Mouse (Mus musculus): ENCODE measurements around the gene Abhd5.
A peak's percentile ranks its signal among the peaks of the same experiment; 100 is the strongest.

The Abhd5 gene

GRCm38 (mm10) chr9:122347882-122348281, 3.5 kb upstream of the Abhd5 start:
- peak in 1 of 2 experiments; percentile 50 for DNase-seq (ENCODE audit: low spot score in 2 of 2)

DNA sequence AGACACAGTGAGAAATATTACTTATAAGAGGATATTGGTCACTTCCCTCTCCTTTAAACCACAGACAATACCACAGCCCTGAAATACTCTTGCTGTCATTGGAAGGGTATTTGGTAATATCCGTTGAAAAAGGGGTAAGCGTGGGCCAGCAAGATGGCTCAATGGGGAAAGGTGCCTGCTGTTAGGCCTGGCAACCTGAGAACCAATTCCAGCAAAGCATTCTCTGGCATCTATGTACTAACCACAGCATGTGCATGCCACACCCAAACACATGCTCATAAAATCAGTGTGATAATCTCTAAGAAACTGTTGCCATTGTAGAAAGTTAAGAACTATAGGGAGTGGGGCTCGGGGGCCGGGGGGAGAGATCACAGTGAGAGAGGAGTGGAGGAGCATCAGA, 2.1 kb upstream of the Abhd5 start:
- no peak for DNase-seq (ENCODE audit: low spot score in 2 of 2)

DNA sequence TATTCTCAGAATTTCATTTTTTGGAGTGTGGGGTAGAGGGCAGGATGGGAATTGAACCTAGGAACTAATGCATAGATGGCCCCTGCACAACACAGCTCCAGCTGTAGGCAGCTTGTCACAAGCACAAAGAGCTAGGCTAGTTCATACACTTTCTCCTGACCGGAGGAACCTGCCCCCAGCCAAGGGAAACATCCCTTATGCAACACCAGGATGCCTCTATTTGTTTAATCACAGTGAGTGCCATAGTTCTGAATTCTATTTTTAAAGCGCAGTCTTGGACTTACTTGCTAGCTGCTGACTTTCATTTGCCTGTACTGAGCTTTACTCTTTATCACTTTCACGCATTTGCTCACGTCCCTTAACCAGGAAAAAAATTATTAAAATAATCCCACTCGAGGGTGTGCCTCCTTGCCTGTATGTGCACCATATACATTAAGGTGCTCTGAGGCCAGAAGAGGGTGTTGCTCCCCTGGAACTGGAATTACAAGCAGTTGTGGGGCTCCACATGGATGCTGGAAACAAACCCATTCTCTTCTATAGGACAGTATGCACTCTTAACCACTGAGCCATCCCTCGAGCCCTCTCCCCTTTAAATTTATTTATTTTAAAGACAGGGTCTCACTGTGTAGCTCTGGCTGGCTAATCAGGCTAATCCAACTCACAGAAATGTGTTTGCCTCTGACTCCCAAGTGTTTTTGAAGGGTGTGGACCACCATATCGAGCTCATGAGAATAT, 845 bp upstream of the Abhd5 start:
- DNase-seq (ENCODE audit: low spot score in 2 of 2) = no peak

GRCm38 (mm10) chr9:122352025-122352392, 601 bp downstream of the Abhd5 start:
- DNase-seq (ENCODE audit: low spot score in 2 of 2) = no peak

GRCm38 (mm10) chr9:122352911-122353310, 1.5 kb downstream of the Abhd5 start:
- DNase-seq (ENCODE audit: low spot score in 2 of 2) = no peak

GRCm38 (mm10) chr9:122354240-122354639, 2.8 kb downstream of the Abhd5 start:
- DNase-seq (ENCODE audit: low spot score in 2 of 2) = no peak

DNA sequence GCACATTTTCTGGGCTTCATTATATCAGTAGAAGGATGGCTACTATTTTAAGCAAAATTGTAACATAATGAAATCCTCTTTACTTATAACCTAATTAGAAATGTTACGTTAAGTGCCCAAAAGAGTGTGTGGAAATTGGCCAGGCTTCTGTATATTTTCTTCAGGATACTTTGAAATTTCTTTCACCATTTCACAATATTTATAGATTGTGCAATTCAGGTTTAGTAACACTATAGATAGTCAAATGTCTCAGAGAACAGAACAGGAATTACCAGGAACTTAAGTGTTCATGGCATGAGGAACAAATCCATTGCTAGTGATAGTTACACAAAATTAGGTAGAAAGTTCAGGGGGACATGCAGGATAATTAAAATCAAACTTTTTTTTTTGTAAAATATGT, 5.7 kb downstream of the Abhd5 start:
- DNase-seq (ENCODE audit: low spot score in 2 of 2) = no peak

- DNase-seq (ENCODE audit: low spot score in 2 of 2) = no peak
These were observed 6.2 kb downstream of the Abhd5 start for GRCm38 (mm10) chr9:122357626-122358025.

- DNase-seq (ENCODE audit: low spot score in 2 of 2) = no peak
These were observed 12.8 kb downstream of the Abhd5 start for GRCm38 (mm10) chr9:122364171-122364570.

- DNase-seq (ENCODE audit: low spot score in 2 of 2) = no peak
These were observed 18.9 kb downstream of the Abhd5 start for GRCm38 (mm10) chr9:122370292-122370794.

- no peak for DNase-seq (ENCODE audit: low spot score in 2 of 2)
These were observed 21.1 kb downstream of the Abhd5 start for GRCm38 (mm10) chr9:122372506-122372905.

DNA sequence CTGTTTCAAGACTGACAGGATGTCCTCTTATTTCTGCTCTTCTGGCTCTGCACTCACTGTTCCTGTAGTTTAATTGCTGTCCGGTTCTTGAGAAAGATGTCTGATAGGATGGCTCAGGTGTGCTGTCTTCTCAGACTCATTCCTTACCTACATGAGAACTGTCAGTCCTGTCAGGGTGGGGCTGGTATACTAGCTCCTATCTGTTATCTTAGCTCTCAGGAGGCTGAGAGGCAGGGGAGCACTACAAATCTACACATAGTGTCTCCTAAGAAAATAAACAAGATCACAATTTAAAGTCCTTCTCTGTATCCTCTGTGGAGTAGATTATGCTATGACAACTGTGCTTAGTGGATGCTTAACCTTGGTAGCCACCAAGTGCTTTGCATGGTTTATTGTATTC, 21.6 kb downstream of the Abhd5 start:
- no peak for DNase-seq (ENCODE audit: low spot score in 2 of 2)

DNA sequence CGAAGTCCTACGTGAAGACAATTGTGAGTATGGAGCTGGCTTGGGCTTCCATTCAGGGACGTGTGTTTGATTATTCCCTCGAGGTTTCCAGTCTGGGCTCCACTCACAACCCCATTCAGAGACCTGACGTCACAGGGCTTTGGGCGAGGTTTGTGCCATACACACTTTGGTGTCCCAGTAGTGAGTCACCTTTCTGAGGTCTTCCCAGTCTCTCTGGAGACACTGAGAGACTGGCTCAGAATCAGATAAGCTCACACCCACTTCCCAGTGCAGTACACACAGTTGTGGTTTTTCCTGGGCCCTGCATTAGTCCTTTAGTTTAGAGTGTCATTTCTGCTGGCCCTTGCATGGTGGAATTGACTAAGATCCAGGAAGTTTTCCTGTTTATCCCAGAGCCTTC, 27.6 kb downstream of the Abhd5 start:
- DNase-seq (ENCODE audit: low spot score in 2 of 2) = no peak

GRCm38 (mm10) chr9:122380959-122381358, 29.6 kb downstream of the Abhd5 start:
- no peak for DNase-seq (ENCODE audit: low spot score in 2 of 2)

DNA sequence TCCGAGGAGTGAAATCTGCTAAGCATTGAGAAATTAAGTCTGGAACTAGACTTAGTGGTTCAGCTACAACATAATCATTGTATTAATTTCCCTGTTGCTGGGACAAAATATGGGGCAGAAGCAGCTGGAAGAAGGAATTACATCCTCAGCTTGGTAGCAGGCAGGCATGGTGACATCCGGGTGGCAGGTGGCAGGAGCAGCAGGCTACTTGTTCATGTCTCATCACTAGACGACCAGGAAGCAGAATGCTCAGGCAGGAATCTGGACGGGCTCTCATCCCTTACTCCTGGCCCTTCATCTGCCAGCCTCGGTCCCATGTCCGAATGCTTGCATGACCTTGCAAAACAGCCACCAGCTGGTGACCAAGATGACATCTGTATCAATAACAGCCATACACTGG, 30.6 kb downstream of the Abhd5 start:
- no peak for DNase-seq (ENCODE audit: low spot score in 2 of 2)

DNA sequence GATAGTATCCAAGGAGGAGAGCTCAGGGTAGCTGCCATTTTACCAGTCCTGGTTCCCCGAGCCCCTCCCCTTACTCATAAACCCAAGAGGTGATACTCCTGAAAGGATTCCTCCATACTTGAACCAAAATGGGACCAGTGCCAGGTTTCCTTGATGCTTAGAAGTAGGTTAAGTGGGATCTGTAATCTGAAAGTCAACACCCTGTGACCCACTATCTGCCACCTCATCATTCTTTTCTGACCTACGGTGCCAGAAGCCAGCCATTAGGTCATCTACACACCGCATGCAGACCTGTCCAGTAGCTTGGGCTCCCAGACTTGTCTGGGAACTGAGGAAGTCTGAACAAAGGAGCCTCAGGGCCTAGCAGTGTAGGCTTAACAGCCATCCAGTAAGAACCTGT, 34.6 kb downstream of the Abhd5 start:
- no peak for DNase-seq (ENCODE audit: low spot score in 2 of 2)

GRCm38 (mm10) chr9:122389287-122389920, 38.0 kb downstream of the Abhd5 start:
- no peak for DNase-seq (ENCODE audit: low spot score in 2 of 2)

DNA sequence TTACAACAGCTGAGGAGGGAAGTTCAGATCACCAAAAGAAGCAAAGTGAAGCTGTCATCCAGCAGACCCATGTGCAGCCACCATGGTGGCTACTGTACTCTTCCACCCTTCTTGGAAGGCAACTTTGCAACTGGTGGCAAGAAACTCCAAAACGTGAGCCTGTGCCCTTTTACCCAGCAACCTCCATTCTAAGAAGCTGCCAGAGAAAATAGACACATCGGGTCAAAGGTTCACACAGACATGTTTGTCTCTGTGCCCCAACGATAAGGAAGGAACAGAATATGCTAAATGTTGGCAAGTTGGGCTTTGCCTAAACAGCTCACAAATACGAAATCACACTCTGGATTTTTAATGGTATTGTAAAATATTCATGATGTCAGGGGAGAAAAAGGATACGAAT, 44.4 kb downstream of the Abhd5 start:
- no peak for DNase-seq (ENCODE audit: low spot score in 2 of 2)

DNA sequence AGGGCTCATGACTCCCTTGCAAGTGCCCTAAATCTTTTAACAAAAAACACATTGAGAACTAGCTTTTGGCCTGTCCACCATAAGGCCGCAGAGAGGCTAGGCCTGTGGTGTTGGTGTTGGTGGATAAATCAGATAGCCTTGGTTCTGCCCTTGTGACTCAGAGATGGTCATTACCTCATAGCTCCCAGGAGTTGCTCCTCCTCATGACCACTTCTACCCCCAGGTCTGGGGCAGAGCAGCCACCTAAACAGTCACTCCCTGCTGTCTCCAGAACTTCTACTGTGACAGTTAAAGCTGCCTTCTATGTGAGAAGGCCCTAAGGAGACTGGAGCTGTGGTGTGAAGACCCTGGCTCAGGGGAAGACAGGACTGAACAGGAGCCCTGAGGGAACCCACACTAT, 45.7 kb downstream of the Abhd5 start:
- DNase-seq (ENCODE audit: low spot score in 2 of 2) = no peak

DNA sequence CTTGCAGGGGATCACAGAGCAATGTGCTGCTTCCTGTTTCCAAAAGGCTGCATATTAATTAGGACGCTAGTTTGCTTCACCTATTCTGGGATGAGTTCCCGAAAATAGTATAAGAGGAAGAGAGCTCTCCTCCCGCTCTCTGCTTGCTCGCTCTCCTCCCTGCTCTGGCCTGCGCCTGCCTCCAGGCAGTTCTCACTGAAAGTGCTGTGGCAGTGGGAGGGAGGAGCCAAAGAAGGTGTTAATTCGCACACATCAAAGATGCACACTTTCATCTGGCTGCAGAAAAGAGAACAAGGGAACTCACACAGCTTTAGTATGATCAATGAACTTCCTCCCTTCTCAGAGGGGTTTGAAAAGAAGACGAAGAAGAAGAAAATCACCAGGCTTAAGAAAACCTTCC, 47.3 kb downstream of the Abhd5 start:
- no peak for DNase-seq (ENCODE audit: low spot score in 2 of 2)

GRCm38 (mm10) chr9:122401239-122401638, 49.8 kb downstream of the Abhd5 start:
- DNase-seq (ENCODE audit: low spot score in 2 of 2) = no peak

GRCm38 (mm10) chr9:122410437-122411175, 59.2 kb downstream of the Abhd5 start:
- no peak for DNase-seq (ENCODE audit: low spot score in 2 of 2)

GRCm38 (mm10) chr9:122414648-122415047, 63.2 kb downstream of the Abhd5 start:
- DNase-seq (ENCODE audit: low spot score in 2 of 2) = no peak

Measured in spleen, postnatal 10 days (tissue).